Mouse (Mus musculus): ENCODE measurements around the gene Psmg4.

Gene Psmg4

GRCm38 (mm10) chr13:34193384-34193783 is 30.6 kb downstream of the Psmg4 start:
- DNase-seq (ENCODE audit: extremely low spot score, low spot score) = no peak

GRCm38 (mm10) chr13:34195676-34196075 is 32.9 kb downstream of the Psmg4 start:
- no peak for DNase-seq (ENCODE audit: extremely low spot score, low spot score)

- DNase-seq (ENCODE audit: extremely low spot score, low spot score) = no peak
Observed at GRCm38 (mm10) chr13:34205216-34205615, 42.5 kb downstream of the Psmg4 start.

- DNase-seq (ENCODE audit: extremely low spot score, low spot score) = no peak
Observed at GRCm38 (mm10) chr13:34207714-34208470, 45.1 kb downstream of the Psmg4 start.

GRCm38 (mm10) chr13:34211261-34211775 is 48.6 kb downstream of the Psmg4 start:
- DNase-seq (ENCODE audit: extremely low spot score, low spot score) = no peak

GRCm38 (mm10) chr13:34212735-34213212 is 50.0 kb downstream of the Psmg4 start:
- DNase-seq (ENCODE audit: extremely low spot score, low spot score) = no peak

- no peak for DNase-seq (ENCODE audit: extremely low spot score, low spot score)
Observed at GRCm38 (mm10) chr13:34214855-34215254, 52.1 kb downstream of the Psmg4 start.

GRCm38 (mm10) chr13:34218776-34219175 is 56.0 kb downstream of the Psmg4 start:
- DNase-seq (ENCODE audit: extremely low spot score, low spot score) = no peak

- DNase-seq (ENCODE audit: extremely low spot score, low spot score) = no peak
Observed at GRCm38 (mm10) chr13:34219728-34220127, 57.0 kb downstream of the Psmg4 start.

GRCm38 (mm10) chr13:34222985-34223384 is 60.2 kb downstream of the Psmg4 start:
- no peak for DNase-seq (ENCODE audit: extremely low spot score, low spot score)

GRCm38 (mm10) chr13:34226940-34227339 is 64.2 kb downstream of the Psmg4 start:
- no peak for DNase-seq (ENCODE audit: extremely low spot score, low spot score)
